ENCODE assay signal across 8 mouse cellular contexts in genomic region chr1:195040437-195040836, GRCm38 (mm10). TPM values are rescaled to one million over a fixed set of nuclear protein-coding genes. Genes with fewer than 3 reads are reported as not detected.
DNase-seq lines count a peak whose midpoint lies in the region; ATAC-seq and TF ChIP-seq lines count a peak whose summit lies in the region.

No protein-coding gene starts in this region.

- H3K27ac ChIP-seq in gastrocnemius, adult 2 months = no peak overlapping the region
- H3K27ac ChIP-seq in midbrain, embryonic 14.5 days (replicated peaks; ENCODE audit: low read depth, low read length) = no peak overlapping the region

- H3K36me3 ChIP-seq in midbrain, embryonic 14.5 days (ENCODE audit: control insufficient read depth, insufficient read depth, low read length) = no peaks in the 10 kb centered on the region

- H3K4me3 ChIP-seq in gastrocnemius, adult 2 months = no peak overlapping the region
- no peak overlapping the region for H3K4me3 ChIP-seq in midbrain, embryonic 14.5 days (replicated peaks; ENCODE audit: low read depth, low read length)

- peak; percentile 79 for ATAC-seq in activated CD4-positive, CD25-positive, alpha-beta regulatory T cell, adult 4 months
- ATAC-seq in erythroblast, adult 5-6 weeks (replicated peaks; ENCODE audit: low FRiP score, poor library complexity, severe bottlenecking) = peak; percentile 91
- peak; percentile 71 for ATAC-seq in midbrain, embryonic 14.5 days (ENCODE audit: low FRiP score, low TSS enrichment)

- H3K27me3 ChIP-seq in midbrain, embryonic 14.5 days (ENCODE audit: control insufficient read depth, insufficient read depth, low read length) = no peaks in the 10 kb centered on the region

- H3K9me3 ChIP-seq in midbrain, embryonic 14.5 days (ENCODE audit: control insufficient read depth, low read length) = no peaks in the 10 kb centered on the region

- no peaks in the 10 kb centered on the region for H3K4me1 ChIP-seq in midbrain, embryonic 14.5 days (ENCODE audit: control insufficient read depth, insufficient read depth, low read length)

- H3K4me2 ChIP-seq in midbrain, embryonic 14.5 days (ENCODE audit: low read length) = no peak overlapping the region

- TF ChIP-seq CTCF in gastrocnemius, adult 2 months (IDR thresholded peaks at IDR 0.05) = peak; percentile 78

- no peak overlapping the region for H3K9ac ChIP-seq in midbrain, embryonic 14.5 days (replicated peaks; ENCODE audit: low read length)

- intact Hi-C loops in gastrocnemius, adult 2 months (cut with DNase I) = loop anchor here (1.0 kb wide), 1 partner anchor 64 kb away; no protein-coding TSS in a partner anchor
- intact Hi-C loops in gastrocnemius, postnatal 36 days (cut with DNase I) = no loop called here

- DNase-seq in gastrocnemius, adult 2 months = no peak
- DNase-seq in gastrocnemius, postnatal 36 days = no peak
- DNase-seq in 3T3-L1 (ENCODE audit: low read depth, low spot score) = peak; percentile 84
- DNase-seq in kidney, postnatal 10 days = peak; percentile 59
- DNase-seq in midbrain, embryonic 14.5 days = peak; percentile 82
- no peak for DNase-seq in frontal cortex, postnatal 10 days (ENCODE audit: low spot score in 2 of 2)

RNA-seq across cellular contexts. Expression of gene Cd46, which starts 51.6 kb away (rescaled TPM):
- total RNA-seq in gastrocnemius, adult 2 months (2021) = 1 to 10 TPM; 1.9 TPM
- 1 to 10 TPM; 1.1 to 1.7 TPM for total RNA-seq in gastrocnemius, postnatal 36 days (2021)
- 1 to 10 TPM; 3.0 to 3.2 TPM for polyA plus RNA-seq in activated CD4-positive, CD25-positive, alpha-beta regulatory T cell, adult 4 months (2017; shearing (Covaris generic))
- total RNA-seq in erythroblast, adult 5-6 weeks (2015; ENCODE audit: low replicate concordance) = 10.4 and 14.0 TPM in 2 replicates
- 5.0 and 11.7 TPM in 2 replicates for total RNA-seq in erythroblast, adult 5-6 weeks (2017; ENCODE audit: low replicate concordance)
- polyA plus RNA-seq in midbrain, embryonic 14.5 days (2014; fragmentation: Nextera tagmentation; extraction: Ambion mirVana) = 1.7 and 1.8 TPM in 2 replicates

Comparison
In these comparisons a context has a peak if more than half of its experiments do, and no peak if none do; other contexts are left out.
1. DNase-seq: peak in 3T3-L1 (single experiment), kidney, postnatal 10 days (single experiment) and midbrain, embryonic 14.5 days (single experiment); none in gastrocnemius, adult 2 months (single experiment), gastrocnemius, postnatal 36 days (0 of 2) and frontal cortex, postnatal 10 days (0 of 2).
2. Peak in every context shown above with its lines, with median percentiles within 50 percentile points of each other: ATAC-seq.